In genomic region chr2:94241301-94242050, GRCm38 (mm10) we compare ENCODE assay signal across 8 mouse cellular contexts.
DNase-seq lines count a peak whose midpoint lies in the region; ATAC-seq and TF ChIP-seq lines count a peak whose summit lies in the region.

No protein-coding gene starts in this region.

- in situ Hi-C loops in ES-E14 (cut with MboI; ENCODE audit: low sequenced_read_pairs in 2 of 2, unreplicated experiment in 2 of 2): no loop called here

- under 1% methylated on average over 55 of the region's 55 CpGs for WGBS in hindbrain, postnatal 0 days
- WGBS in midbrain, embryonic 10.5 days: under 1% methylated on average over 55 of the region's 55 CpGs

- peak; percentile 56 for ATAC-seq in cerebellum, adult (ENCODE audit: insufficient number of reproducible peaks, low FRiP score, low TSS enrichment)
- peak; percentile 34 for ATAC-seq in hindbrain, postnatal 0 days
- ATAC-seq in activated CD4-positive, CD25-positive, alpha-beta regulatory T cell, adult 4 months: no peak

- H3K4me3 ChIP-seq in ES-E14 (ENCODE audit: insufficient read depth in 1 of 2, low read depth in 1 of 2, low read length in 2 of 2, poor library complexity in 1 of 2, severe bottlenecking in 1 of 2): peak overlapping the region; percentile 36 to 67
- peak overlapping the region; percentile 55 for H3K4me3 ChIP-seq in hindbrain, postnatal 0 days (ENCODE audit: low read length)
- H3K4me3 ChIP-seq in midbrain, embryonic 10.5 days: peak overlapping the region; percentile 57

- peak overlapping the region; percentile 38 for H3K9ac ChIP-seq in ES-E14 (ENCODE audit: insufficient read depth, low read depth, low read length, poor library complexity, severe bottlenecking)
- peak overlapping the region; percentile 59 for H3K9ac ChIP-seq in hindbrain, postnatal 0 days (replicated peaks; ENCODE audit: low read length)

- no peak overlapping the region for H3K27ac ChIP-seq in ES-E14 (ENCODE audit: insufficient read depth, low read depth, low read length, poor library complexity, severe bottlenecking)
- peak overlapping the region; percentile 73; the same call in 1 of the 2 replicates for H3K27ac ChIP-seq in hindbrain, postnatal 0 days
- H3K27ac ChIP-seq in midbrain, embryonic 10.5 days (replicated peaks): no peak overlapping the region

- H3K4me1 ChIP-seq in ES-E14 (ENCODE audit: control insufficient read depth in 2 of 2, insufficient read depth in 2 of 2, low read length in 2 of 2, poor library complexity in 1 of 2): peaks cover 0 to 5% of the 10 kb centered on the region in 2 experiments; a peak in 1 of 4 replicates
- H3K4me1 ChIP-seq in hindbrain, postnatal 0 days (ENCODE audit: insufficient read depth, low read length): peaks cover 6% of the 10 kb centered on the region
- H3K4me1 ChIP-seq in midbrain, embryonic 10.5 days: peaks cover 62% of the 10 kb centered on the region

- no peak for TF ChIP-seq CTCF in hindbrain, postnatal 0 days (IDR thresholded peaks at IDR 0.05; ENCODE audit: low read depth)

- H3K9me3 ChIP-seq in ES-E14 (ENCODE audit: control insufficient read depth, insufficient read depth, low read depth, low read length): no peaks in the 10 kb centered on the region
- no peaks in the 10 kb centered on the region for H3K9me3 ChIP-seq in hindbrain, postnatal 0 days (ENCODE audit: low read length)
- no peaks in the 10 kb centered on the region for H3K9me3 ChIP-seq in midbrain, embryonic 10.5 days (replicated peaks)

- peaks cover 46% of the 10 kb centered on the region for H3K27me3 ChIP-seq in hindbrain, postnatal 0 days (ENCODE audit: insufficient read depth, low read length)
- peaks cover 98% of the 10 kb centered on the region for H3K27me3 ChIP-seq in midbrain, embryonic 10.5 days (ENCODE audit: low read depth, poor library complexity, severe bottlenecking)

- H3K36me3 ChIP-seq in ES-E14 (ENCODE audit: control insufficient read depth, insufficient read depth, low read length, poor library complexity, severe bottlenecking): no peaks in the 10 kb centered on the region
- H3K36me3 ChIP-seq in hindbrain, postnatal 0 days (ENCODE audit: insufficient read depth, low read length): no peaks in the 10 kb centered on the region
- no peaks in the 10 kb centered on the region for H3K36me3 ChIP-seq in midbrain, embryonic 10.5 days

- H3K4me2 ChIP-seq in hindbrain, postnatal 0 days (ENCODE audit: low read depth, low read length): peak overlapping the region; percentile 84

- DNase-seq in cerebellum, postnatal 4 days (ENCODE audit: low spot score in 2 of 2): no peak
- DNase-seq in ES-E14 (ENCODE audit: low read depth, low spot score): no peak
- DNase-seq in embryo, embryonic 11 days: peak; percentile 54
- peak; percentile 82 for DNase-seq in hindbrain, postnatal 0 days (ENCODE audit: low spot score)
- DNase-seq in midbrain, embryonic 10.5 days (ENCODE audit: low spot score): peak; percentile 61
- no peak for DNase-seq in urinary bladder, postnatal 14 days (ENCODE audit: low spot score)

TF ChIP-seq in ES-E14, 5 proteins besides CTCF, POLR2A, EP300 and RAD21:
- TF ChIP-seq ZNF384 (IDR thresholded peaks at IDR 0.05; ENCODE audit: low read depth, low read length) (peak; percentile 91; the same call in 1 of the 2 replicates), MAFK (IDR thresholded peaks at IDR 0.05; ENCODE audit: insufficient read depth, low read depth, low read length) (no peak)

Comparison
In these comparisons a context has a peak if more than half of its experiments do, and no peak if none do; other contexts are left out.
1. DNase-seq: peak in embryo, embryonic 11 days (single experiment), hindbrain, postnatal 0 days (single experiment) and midbrain, embryonic 10.5 days (single experiment); none in cerebellum, postnatal 4 days (0 of 2), ES-E14 (single experiment) and urinary bladder, postnatal 14 days (single experiment).
2. Peak in every context shown above with its lines, with median percentiles within 50 percentile points of each other: H3K4me3 ChIP-seq.